Mouse (Mus musculus): ENCODE data around the gene Cwc22.

DNA sequence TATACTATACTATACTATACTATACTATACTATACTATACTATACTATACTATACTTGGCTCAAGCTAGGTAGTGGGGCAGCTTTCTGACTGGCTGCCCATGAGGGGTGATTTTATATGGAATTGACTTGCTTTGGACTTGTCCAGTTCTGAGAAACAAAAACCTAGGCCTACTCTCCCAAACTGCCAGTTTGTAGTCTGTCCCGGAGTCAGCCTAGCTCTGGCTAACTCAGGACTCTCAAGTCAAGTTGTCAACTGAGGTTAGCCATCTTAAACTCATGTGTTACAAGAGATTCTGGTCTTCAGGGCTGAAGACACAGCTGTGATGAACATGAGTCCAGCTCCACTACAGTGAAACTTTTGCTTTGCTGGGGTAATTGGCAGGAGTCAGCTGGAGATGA lies 3.3 kb upstream of the Cwc22 start:
- no peak for TF ChIP-seq CTCF (IDR thresholded peaks at IDR 0.05; ENCODE audit: borderline replicate concordance, control insufficient read depth, extremely low read depth, insufficient read depth, low read length, poor library complexity)
- no peak for TF ChIP-seq POLR2A (IDR thresholded peaks at IDR 0.05; ENCODE audit: control insufficient read depth, extremely low read depth, insufficient read depth, low read length, poor library complexity)
